Mouse (Mus musculus): ENCODE data around the gene Cd46. TPM values are rescaled to one million over a fixed set of nuclear protein-coding genes. Genes with fewer than 3 reads are reported as not detected.

Gene Cd46
- polyA plus RNA-seq, 1 experiment from 2014 or later, result 0.36 TPM

DNA sequence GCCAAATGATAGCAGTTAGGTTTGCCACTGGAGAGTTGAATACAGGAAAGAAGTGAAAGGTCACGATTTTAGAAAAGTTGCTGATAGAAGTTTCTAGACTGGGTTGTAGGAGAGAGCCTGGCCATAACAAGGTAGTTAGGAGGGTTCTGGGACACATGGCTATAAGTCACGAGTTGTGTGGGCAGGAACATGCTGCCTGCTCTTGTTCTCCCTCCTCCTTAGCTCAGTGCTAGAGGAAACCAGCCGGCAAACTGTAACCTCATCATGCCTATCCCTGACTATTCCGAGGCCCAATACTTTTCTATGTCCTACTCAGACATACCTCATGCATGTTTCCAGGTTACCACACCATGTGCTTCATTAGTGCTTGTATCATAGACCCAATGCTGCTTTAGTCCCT lies 88.7 kb downstream of the Cd46 start:
- DNase-seq (no peak), ATAC-seq (no peak)
- Histone ChIP-seq H3K4me3 (ENCODE audit: low read depth, low read length) (no peak overlapping the region), H3K27ac (ENCODE audit: low read depth) (no peak overlapping the region), H3K4me2 (ENCODE audit: low read depth, low read length) (no peak overlapping the region), H3K9me3 (ENCODE audit: low read length) (no peaks in the 10 kb centered on the region), H3K36me3 (replicated peaks; ENCODE audit: insufficient read depth, low read length) (no peaks in the 10 kb centered on the region), H3K9ac (replicated peaks) (no peak overlapping the region), H3K4me1 (ENCODE audit: insufficient read depth) (no peaks in the 10 kb centered on the region), H3K27me3 (ENCODE audit: insufficient read depth, low read length) (no peaks in the 10 kb centered on the region)
- TF ChIP-seq CTCF (IDR thresholded peaks at IDR 0.05; ENCODE audit: low read depth) (no peak), EP300 (IDR thresholded peaks at IDR 0.05; ENCODE audit: low read depth) (no peak)
- WGBS (ENCODE audit: insufficient replicate concordance), result 76% methylated on average over 4 of the region's 4 CpGs

DNA sequence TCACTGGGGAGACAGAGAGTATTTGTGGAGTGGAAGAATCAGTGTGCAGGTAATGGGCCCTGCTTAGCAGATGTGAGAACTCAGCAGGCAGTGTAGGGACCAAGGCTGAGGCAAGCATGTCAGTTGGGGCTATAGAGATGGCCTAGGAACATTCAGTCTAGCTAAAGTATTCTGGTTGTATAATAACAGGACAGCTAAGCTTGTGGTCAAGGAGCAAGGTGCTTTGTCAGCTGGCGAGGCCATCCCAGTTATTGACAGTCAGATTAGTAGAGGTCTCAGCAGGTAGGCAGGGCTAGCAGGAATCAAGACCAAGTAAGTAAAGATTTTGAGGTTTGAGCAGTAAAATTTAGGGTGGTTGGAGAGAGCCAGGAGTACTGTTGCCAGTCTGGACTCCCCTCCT lies 93.7 kb downstream of the Cd46 start:
- no peak overlapping the region for H3K4me2 ChIP-seq (ENCODE audit: low read depth, low read length)
- ATAC-seq (no peak), DNase-seq (no peak)
- no peak overlapping the region for H3K27ac ChIP-seq (ENCODE audit: low read depth)
- H3K9me3 ChIP-seq (ENCODE audit: low read length), result no peaks in the 10 kb centered on the region
- no peaks in the 10 kb centered on the region for H3K27me3 ChIP-seq (ENCODE audit: insufficient read depth, low read length)
- peaks cover 7% of the 10 kb centered on the region for H3K4me1 ChIP-seq (ENCODE audit: insufficient read depth)
- no peaks in the 10 kb centered on the region for H3K36me3 ChIP-seq (replicated peaks; ENCODE audit: insufficient read depth, low read length)
- H3K4me3 ChIP-seq (ENCODE audit: low read depth, low read length), result no peak overlapping the region
- 79% methylated on average over 1 of the region's 1 CpGs for WGBS (ENCODE audit: insufficient replicate concordance)
- no peak overlapping the region for H3K9ac ChIP-seq (replicated peaks)
- TF ChIP-seq CTCF (IDR thresholded peaks at IDR 0.05; ENCODE audit: low read depth), result no peak
- no peak for TF ChIP-seq EP300 (IDR thresholded peaks at IDR 0.05; ENCODE audit: low read depth)

DNA sequence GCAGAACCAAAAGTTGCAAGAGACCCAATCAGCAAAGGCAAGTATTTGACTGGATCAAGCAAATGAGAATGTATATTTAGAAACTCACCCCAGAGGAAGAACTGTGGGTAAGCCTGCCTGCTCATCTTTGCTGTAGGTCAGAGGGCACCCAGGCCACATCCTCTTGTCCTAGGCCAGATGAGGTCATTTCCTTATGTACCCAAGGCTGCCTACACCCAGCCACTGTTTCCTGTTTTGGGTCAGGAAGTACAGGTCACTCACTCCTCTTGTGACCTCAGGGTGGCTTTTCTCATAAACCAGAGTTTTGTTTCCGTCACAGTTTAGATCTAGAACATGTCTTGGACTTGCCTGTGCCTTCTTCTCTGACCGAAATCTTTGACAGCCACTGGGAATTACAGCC lies 96.9 kb downstream of the Cd46 start:
- no peaks in the 10 kb centered on the region for H3K36me3 ChIP-seq (replicated peaks; ENCODE audit: insufficient read depth, low read length)
- H3K27me3 ChIP-seq (ENCODE audit: insufficient read depth, low read length), result no peaks in the 10 kb centered on the region
- H3K27ac ChIP-seq (ENCODE audit: low read depth), result peak overlapping the region; percentile 29; the same call in 1 of the 2 replicates
- no peaks in the 10 kb centered on the region for H3K9me3 ChIP-seq (ENCODE audit: low read length)
- H3K4me3 ChIP-seq (ENCODE audit: low read depth, low read length), result no peak overlapping the region
- WGBS (ENCODE audit: insufficient replicate concordance), result 57% methylated on average over 2 of the region's 2 CpGs
- no peak overlapping the region for H3K4me2 ChIP-seq (ENCODE audit: low read depth, low read length)
- peak; percentile 92 for ATAC-seq
- DNase-seq, result peak; percentile 43
- no peak for TF ChIP-seq CTCF (IDR thresholded peaks at IDR 0.05; ENCODE audit: low read depth)
- TF ChIP-seq EP300 (IDR thresholded peaks at IDR 0.05; ENCODE audit: low read depth), result peak; percentile 78
- H3K9ac ChIP-seq (replicated peaks), result no peak overlapping the region
- H3K4me1 ChIP-seq (ENCODE audit: insufficient read depth), result peaks cover 12% of the 10 kb centered on the region

DNA sequence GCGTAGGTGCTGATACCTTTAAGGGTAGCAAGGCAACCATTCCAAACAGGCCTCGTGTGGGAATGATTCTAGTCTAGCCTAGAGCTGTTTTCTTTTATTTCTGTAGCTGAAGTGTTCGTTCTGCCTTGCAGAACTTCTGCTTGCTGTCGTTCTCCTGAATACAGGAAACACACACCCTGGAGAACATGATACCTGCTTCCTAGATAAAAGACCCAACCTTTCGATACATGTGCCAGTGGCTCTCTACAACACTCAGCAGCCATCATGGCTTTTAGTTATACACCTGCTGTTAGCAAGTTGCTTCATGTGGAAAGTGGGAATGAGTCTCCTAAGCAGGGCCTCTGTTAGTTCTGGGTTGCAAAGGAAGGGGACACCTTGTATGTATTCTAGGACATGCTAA lies 97.8 kb downstream of the Cd46 start:
- no peak for DNase-seq
- H3K9ac ChIP-seq (replicated peaks), result no peak overlapping the region
- no peaks in the 10 kb centered on the region for H3K9me3 ChIP-seq (ENCODE audit: low read length)
- no peaks in the 10 kb centered on the region for H3K36me3 ChIP-seq (replicated peaks; ENCODE audit: insufficient read depth, low read length)
- no peak overlapping the region for H3K27ac ChIP-seq (ENCODE audit: low read depth)
- TF ChIP-seq CTCF (IDR thresholded peaks at IDR 0.05; ENCODE audit: low read depth) (no peak), EP300 (IDR thresholded peaks at IDR 0.05; ENCODE audit: low read depth) (no peak)
- H3K27me3 ChIP-seq (ENCODE audit: insufficient read depth, low read length), result no peaks in the 10 kb centered on the region
- peaks cover 12% of the 10 kb centered on the region for H3K4me1 ChIP-seq (ENCODE audit: insufficient read depth)
- no peak overlapping the region for H3K4me2 ChIP-seq (ENCODE audit: low read depth, low read length)
- WGBS (ENCODE audit: insufficient replicate concordance), result 68% methylated on average over 5 of the region's 5 CpGs
- ATAC-seq, result no peak
- H3K4me3 ChIP-seq (ENCODE audit: low read depth, low read length), result no peak overlapping the region

DNA sequence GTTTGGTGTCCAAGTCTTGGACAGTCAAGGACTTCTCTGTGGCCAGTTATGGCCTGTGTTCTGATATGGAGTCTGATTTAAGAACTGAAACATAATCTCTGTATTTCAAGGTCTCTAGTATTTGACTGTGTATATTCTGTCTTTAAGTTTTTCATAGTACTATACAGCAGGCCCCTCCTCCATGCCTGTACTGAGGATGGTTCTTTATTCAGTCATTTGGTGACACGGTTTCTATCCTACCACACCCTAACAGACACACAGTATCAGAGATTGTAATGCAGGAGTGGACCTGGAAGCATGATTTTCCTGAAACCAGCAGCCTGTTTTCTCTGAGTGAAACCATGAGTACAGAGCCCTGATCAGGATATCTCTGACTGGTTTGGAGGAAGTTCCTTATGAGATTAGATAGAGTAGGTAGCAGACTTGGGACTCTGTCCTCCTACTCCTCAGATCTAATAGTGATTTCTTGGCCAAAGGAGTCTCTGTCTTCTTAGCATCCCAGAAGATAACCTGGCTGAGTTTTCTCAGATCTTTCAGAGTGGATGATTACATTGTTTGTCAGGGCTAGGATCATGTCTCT lies 98.5 kb downstream of the Cd46 start:
- Histone ChIP-seq H3K36me3 (replicated peaks; ENCODE audit: insufficient read depth, low read length) (no peaks in the 10 kb centered on the region), H3K4me3 (ENCODE audit: low read depth, low read length) (no peak overlapping the region), H3K4me2 (ENCODE audit: low read depth, low read length) (no peak overlapping the region), H3K4me1 (ENCODE audit: insufficient read depth) (peaks cover 12% of the 10 kb centered on the region), H3K27me3 (ENCODE audit: insufficient read depth, low read length) (no peaks in the 10 kb centered on the region), H3K9me3 (ENCODE audit: low read length) (no peaks in the 10 kb centered on the region), H3K27ac (ENCODE audit: low read depth) (no peak overlapping the region), H3K9ac (replicated peaks) (no peak overlapping the region)
- ATAC-seq (no peak), DNase-seq (no peak)
- TF ChIP-seq EP300 (IDR thresholded peaks at IDR 0.05; ENCODE audit: low read depth), result no peak
- no peak for TF ChIP-seq CTCF (IDR thresholded peaks at IDR 0.05; ENCODE audit: low read depth)
- WGBS (ENCODE audit: insufficient replicate concordance), result 40% methylated on average over 1 of the region's 1 CpGs

DNA sequence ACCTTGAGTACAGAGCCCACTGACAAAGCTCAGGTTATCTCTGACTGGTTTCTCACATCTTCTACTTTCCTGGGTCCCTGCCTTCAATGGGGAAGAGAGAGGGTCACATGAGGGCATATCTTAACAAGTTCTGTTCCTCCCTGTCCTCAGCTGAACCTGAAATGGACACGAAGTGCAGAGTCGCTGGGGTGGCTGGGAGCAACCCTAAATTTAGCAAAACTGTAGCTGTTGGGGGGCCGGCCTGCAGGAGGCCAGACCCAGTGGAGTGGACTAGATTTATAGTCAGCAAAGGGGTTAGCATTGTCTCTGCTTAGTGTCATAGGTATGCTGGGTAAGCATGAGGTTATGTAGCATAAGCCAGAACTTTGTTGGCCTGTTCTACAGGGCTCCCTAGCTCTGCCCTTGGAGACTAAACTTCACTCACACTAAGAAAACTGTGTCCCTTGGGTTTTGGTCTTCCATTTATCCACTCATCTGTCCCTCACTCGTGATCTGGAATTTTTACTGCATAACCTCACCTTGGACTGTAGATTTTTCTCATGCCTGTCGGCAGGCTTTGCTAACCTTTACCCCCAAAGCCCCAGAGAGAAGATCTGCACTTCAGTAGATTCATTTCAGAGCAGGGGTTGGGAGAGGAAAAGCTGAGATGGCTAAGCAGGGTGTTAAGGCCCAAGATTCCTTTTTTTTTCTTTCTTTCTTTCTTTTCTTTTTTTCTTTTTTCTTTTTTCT lies 99.3 kb downstream of the Cd46 start:
- 65% methylated on average over 5 of the region's 5 CpGs for WGBS (ENCODE audit: insufficient replicate concordance)
- TF ChIP-seq EP300 (IDR thresholded peaks at IDR 0.05; ENCODE audit: low read depth) (no peak), CTCF (IDR thresholded peaks at IDR 0.05; ENCODE audit: low read depth) (no peak)
- ATAC-seq (no peak), DNase-seq (no peak)
- H3K4me3 ChIP-seq (ENCODE audit: low read depth, low read length), result no peak overlapping the region
- H3K9ac ChIP-seq (replicated peaks), result no peak overlapping the region
- H3K36me3 ChIP-seq (replicated peaks; ENCODE audit: insufficient read depth, low read length), result no peaks in the 10 kb centered on the region
- H3K9me3 ChIP-seq (ENCODE audit: low read length), result no peaks in the 10 kb centered on the region
- H3K27ac ChIP-seq (ENCODE audit: low read depth), result no peak overlapping the region
- no peaks in the 10 kb centered on the region for H3K27me3 ChIP-seq (ENCODE audit: insufficient read depth, low read length)
- H3K4me1 ChIP-seq (ENCODE audit: insufficient read depth), result peaks cover 13% of the 10 kb centered on the region
- no peak overlapping the region for H3K4me2 ChIP-seq (ENCODE audit: low read depth, low read length)

All from liver, postnatal 0 days (tissue).